Mouse (Mus musculus): ENCODE results near the gene Gmcl1. TPM values are rescaled to one million over a fixed set of nuclear protein-coding genes. Genes with fewer than 3 reads are reported as not detected.

Gmcl1 gene
- polyA plus RNA-seq, 1 experiment from 2014 or later = 11.6 TPM

- WGBS = 80% methylated on average over 10 of the region's 10 CpGs
- no peak for ATAC-seq (ENCODE audit: low FRiP score, low TSS enrichment)
- Histone ChIP-seq H3K4me3 (ENCODE audit: low read depth, low read length) (no peak overlapping the region), H3K4me1 (replicated peaks; ENCODE audit: control insufficient read depth, insufficient read depth) (no peaks in the 10 kb centered on the region), H3K36me3 (ENCODE audit: control insufficient read depth, insufficient read depth, low read length) (peaks cover 17% of the 10 kb centered on the region), H3K9me3 (ENCODE audit: control insufficient read depth, low read length) (no peaks in the 10 kb centered on the region), H3K4me2 (replicated peaks; ENCODE audit: low read depth) (no peak overlapping the region), H3K27ac (replicated peaks) (no peak overlapping the region), H3K27me3 (ENCODE audit: control insufficient read depth, insufficient read depth, low read length) (no peaks in the 10 kb centered on the region), H3K9ac (ENCODE audit: low read length) (no peak overlapping the region)
- no peak for TF ChIP-seq CTCF (IDR thresholded peaks at IDR 0.05; ENCODE audit: low read depth)
- TF ChIP-seq EP300 (optimal IDR thresholded peaks at IDR 0.05) = no peak
- DNase-seq (ENCODE audit: low spot score) = no peak
Measured at GRCm38 (mm10) chr6:86696213-86696612, 37.0 kb downstream of the Gmcl1 start.

- Histone ChIP-seq H3K36me3 (ENCODE audit: control insufficient read depth, insufficient read depth, low read length) (peaks cover 15% of the 10 kb centered on the region), H3K27me3 (ENCODE audit: control insufficient read depth, insufficient read depth, low read length) (no peaks in the 10 kb centered on the region), H3K27ac (replicated peaks) (no peak overlapping the region), H3K9me3 (ENCODE audit: control insufficient read depth, low read length) (no peaks in the 10 kb centered on the region), H3K4me1 (replicated peaks; ENCODE audit: control insufficient read depth, insufficient read depth) (no peaks in the 10 kb centered on the region), H3K9ac (ENCODE audit: low read length) (no peak overlapping the region), H3K4me2 (replicated peaks; ENCODE audit: low read depth) (no peak overlapping the region), H3K4me3 (ENCODE audit: low read depth, low read length) (no peak overlapping the region)
- TF ChIP-seq CTCF (IDR thresholded peaks at IDR 0.05; ENCODE audit: low read depth) (peak; percentile 84), EP300 (optimal IDR thresholded peaks at IDR 0.05) (no peak)
- DNase-seq (ENCODE audit: low spot score) (peak; percentile 67), ATAC-seq (ENCODE audit: low FRiP score, low TSS enrichment) (no peak)
Measured at GRCm38 (mm10) chr6:86694465-86694864, 38.7 kb downstream of the Gmcl1 start.

GRCm38 (mm10) chr6:86689671-86690070, 43.5 kb downstream of the Gmcl1 start:
- WGBS = 86% methylated on average over 3 of the region's 3 CpGs
- H3K4me3 ChIP-seq (ENCODE audit: low read depth, low read length) = no peak overlapping the region
- no peak overlapping the region for H3K4me2 ChIP-seq (replicated peaks; ENCODE audit: low read depth)
- no peak for ATAC-seq (ENCODE audit: low FRiP score, low TSS enrichment)
- no peaks in the 10 kb centered on the region for H3K4me1 ChIP-seq (replicated peaks; ENCODE audit: control insufficient read depth, insufficient read depth)
- no peaks in the 10 kb centered on the region for H3K27me3 ChIP-seq (ENCODE audit: control insufficient read depth, insufficient read depth, low read length)
- 0 out of 2 replicates have a peak, but pooled peaks cover 7% of the 10 kb centered on the region for H3K36me3 ChIP-seq (ENCODE audit: control insufficient read depth, insufficient read depth, low read length)
- no peak for TF ChIP-seq EP300 (optimal IDR thresholded peaks at IDR 0.05)
- TF ChIP-seq CTCF (IDR thresholded peaks at IDR 0.05; ENCODE audit: low read depth) = no peak
- H3K9ac ChIP-seq (ENCODE audit: low read length) = no peak overlapping the region
- H3K9me3 ChIP-seq (ENCODE audit: control insufficient read depth, low read length) = no peaks in the 10 kb centered on the region
- H3K27ac ChIP-seq (replicated peaks) = no peak overlapping the region
- DNase-seq (ENCODE audit: low spot score) = no peak

- TF ChIP-seq CTCF (IDR thresholded peaks at IDR 0.05; ENCODE audit: low read depth) (no peak), EP300 (optimal IDR thresholded peaks at IDR 0.05) (no peak)
- no peaks in the 10 kb centered on the region for H3K9me3 ChIP-seq (ENCODE audit: control insufficient read depth, low read length)
- ATAC-seq (ENCODE audit: low FRiP score, low TSS enrichment) (no peak), DNase-seq (ENCODE audit: low spot score) (no peak)
- no peak overlapping the region for H3K4me2 ChIP-seq (replicated peaks; ENCODE audit: low read depth)
- 0 out of 2 replicates have a peak, but pooled peaks cover 7% of the 10 kb centered on the region for H3K36me3 ChIP-seq (ENCODE audit: control insufficient read depth, insufficient read depth, low read length)
- no peak overlapping the region for H3K9ac ChIP-seq (ENCODE audit: low read length)
- H3K4me1 ChIP-seq (replicated peaks; ENCODE audit: control insufficient read depth, insufficient read depth) = no peaks in the 10 kb centered on the region
- H3K27ac ChIP-seq (replicated peaks) = no peak overlapping the region
- no peaks in the 10 kb centered on the region for H3K27me3 ChIP-seq (ENCODE audit: control insufficient read depth, insufficient read depth, low read length)
- 77% methylated on average over 1 of the region's 1 CpGs for WGBS
- H3K4me3 ChIP-seq (ENCODE audit: low read depth, low read length) = no peak overlapping the region
Measured at GRCm38 (mm10) chr6:86686971-86687370, 46.2 kb downstream of the Gmcl1 start.

GRCm38 (mm10) chr6:86684655-86685011, 48.5 kb downstream of the Gmcl1 start:
- TF ChIP-seq EP300 (optimal IDR thresholded peaks at IDR 0.05) = no peak
- TF ChIP-seq CTCF (IDR thresholded peaks at IDR 0.05; ENCODE audit: low read depth) = no peak
- WGBS = 33% methylated on average over 12 of the region's 12 CpGs
- peaks cover 7% of the 10 kb centered on the region; the same call in 1 of the 2 replicates for H3K36me3 ChIP-seq (ENCODE audit: control insufficient read depth, insufficient read depth, low read length)
- H3K27ac ChIP-seq (replicated peaks) = peak overlapping the region; percentile 59
- ATAC-seq (ENCODE audit: low FRiP score, low TSS enrichment) = peak; percentile 11; the same call in 1 of the 2 replicates
- H3K4me3 ChIP-seq (ENCODE audit: low read depth, low read length) = peak overlapping the region; percentile 85
- no peak for DNase-seq (ENCODE audit: low spot score)
- H3K4me2 ChIP-seq (replicated peaks; ENCODE audit: low read depth) = peak overlapping the region; percentile 58
- peak overlapping the region; percentile 85 for H3K9ac ChIP-seq (ENCODE audit: low read length)
- no peaks in the 10 kb centered on the region for H3K27me3 ChIP-seq (ENCODE audit: control insufficient read depth, insufficient read depth, low read length)
- no peaks in the 10 kb centered on the region for H3K4me1 ChIP-seq (replicated peaks; ENCODE audit: control insufficient read depth, insufficient read depth)
- H3K9me3 ChIP-seq (ENCODE audit: control insufficient read depth, low read length) = no peaks in the 10 kb centered on the region

- H3K27me3 ChIP-seq (ENCODE audit: control insufficient read depth, insufficient read depth, low read length) = no peaks in the 10 kb centered on the region
- no peaks in the 10 kb centered on the region for H3K4me1 ChIP-seq (replicated peaks; ENCODE audit: control insufficient read depth, insufficient read depth)
- H3K9ac ChIP-seq (ENCODE audit: low read length) = peak within 1 kb of the TSS; percentile 85
- 2% methylated on average over 36 of the region's 36 CpGs for WGBS
- peak within 1 kb of the TSS; percentile 87 for H3K27ac ChIP-seq (replicated peaks)
- peak; percentile 97 for ATAC-seq (ENCODE audit: low FRiP score, low TSS enrichment)
- peak within 1 kb of the TSS; percentile 58 for H3K4me2 ChIP-seq (replicated peaks; ENCODE audit: low read depth)
- no peak for TF ChIP-seq CTCF (IDR thresholded peaks at IDR 0.05; ENCODE audit: low read depth)
- no peak for TF ChIP-seq EP300 (optimal IDR thresholded peaks at IDR 0.05)
- peaks cover 5% of the 10 kb centered on the region; the same call in 1 of the 2 replicates for H3K36me3 ChIP-seq (ENCODE audit: control insufficient read depth, insufficient read depth, low read length)
- DNase-seq (ENCODE audit: low spot score) = peak; percentile 96
- H3K9me3 ChIP-seq (ENCODE audit: control insufficient read depth, low read length) = no peaks in the 10 kb centered on the region
- peak within 1 kb of the TSS; percentile 85 for H3K4me3 ChIP-seq (ENCODE audit: low read depth, low read length)
Measured at GRCm38 (mm10) chr6:86683872-86684654, 49.1 kb downstream of the Gmcl1 start, which contains the start of gene Snrnp27. Snrnp27 (minus strand) TSS chr6:86684522.
